Mouse (Mus musculus) spleen, adult 2 months (tissue): ENCODE results near the gene Gna12. TPM values are rescaled to one million over a fixed set of nuclear protein-coding genes. Genes with fewer than 3 reads are reported as not detected.

Experiments
- DNase-seq, 2 experiments: peaks; one replicate each; pipeline versions ENCODE4 v3.0.0 to v3.0.0-alpha.2; 2012 to 2021; ENCODE audit warnings: low spot score in 2 of 2, low read depth in 1 of 2
- H3K27ac ChIP-seq: fragments of 200-500 bp; 2 replicates; pipeline ENCODE4 v1.5.1; 2012; ENCODE audit warnings: low read length, inconsistent platforms; ENCODE audit not compliant: insufficient read depth
- H3K27me3 ChIP-seq: fragments of 200-500 bp; 2 replicates; pipeline ENCODE4 v1.6.1; 2012; ENCODE audit warnings: mild to moderate bottlenecking, moderate library complexity, low read length, inconsistent platforms; ENCODE audit not compliant: control insufficient read depth, insufficient read depth
- H3K36me3 ChIP-seq: fragments of 200-500 bp; 2 replicates; pipeline ENCODE4 v1.6.1; 2012; ENCODE audit warnings: mild to moderate bottlenecking, low read length, inconsistent platforms; ENCODE audit not compliant: control insufficient read depth, insufficient read depth
- H3K4me1 ChIP-seq: fragments of 200-500 bp; 2 replicates; pipeline ENCODE4 v1.6.1; 2011; ENCODE audit warnings: inconsistent platforms; ENCODE audit not compliant: control insufficient read depth, insufficient read depth, insufficient read length
- H3K4me3 ChIP-seq: fragments of 200-500 bp; 2 replicates; pipeline ENCODE4 v1.5.1; 2011; ENCODE audit warnings: mild to moderate bottlenecking, inconsistent platforms; ENCODE audit not compliant: insufficient read depth, insufficient read length; ENCODE audit errors: extremely low read depth
- CTCF ChIP-seq: fragments of 200-500 bp; IDR thresholded peaks from 2 replicates; pipeline ENCODE4 v1.5.1; 2011; ENCODE audit warnings: mild to moderate bottlenecking, inconsistent platforms; ENCODE audit not compliant: insufficient read depth, insufficient read length, insufficient replicate concordance; ENCODE audit errors: extremely low read depth
- POLR2A ChIP-seq: fragments of 200-500 bp; IDR thresholded peaks from 2 replicates; pipeline ENCODE4 v1.6.1; 2011; ENCODE audit warnings: low read depth, low read length, inconsistent platforms
- WGBS: fragments of 180-500 bp; shearing (Covaris S2); methylation state at CpG from one replicate; pipeline ENCODE4 v1.1.7; 2018; 5-methylcytosine and 5-hydroxymethylcytosine counted together
- polyA plus RNA-seq: library from polyadenylated mRNA; depleted of rRNA; stranded (reverse); fragments of >200 nt; gene quantifications from 2 replicates; pipeline ENCODE4 v1.2.3, GENCODE M21; 2012

Gene Gna12
- polyA plus RNA-seq, 1 experiment = 66.8 TPM

DNA sequence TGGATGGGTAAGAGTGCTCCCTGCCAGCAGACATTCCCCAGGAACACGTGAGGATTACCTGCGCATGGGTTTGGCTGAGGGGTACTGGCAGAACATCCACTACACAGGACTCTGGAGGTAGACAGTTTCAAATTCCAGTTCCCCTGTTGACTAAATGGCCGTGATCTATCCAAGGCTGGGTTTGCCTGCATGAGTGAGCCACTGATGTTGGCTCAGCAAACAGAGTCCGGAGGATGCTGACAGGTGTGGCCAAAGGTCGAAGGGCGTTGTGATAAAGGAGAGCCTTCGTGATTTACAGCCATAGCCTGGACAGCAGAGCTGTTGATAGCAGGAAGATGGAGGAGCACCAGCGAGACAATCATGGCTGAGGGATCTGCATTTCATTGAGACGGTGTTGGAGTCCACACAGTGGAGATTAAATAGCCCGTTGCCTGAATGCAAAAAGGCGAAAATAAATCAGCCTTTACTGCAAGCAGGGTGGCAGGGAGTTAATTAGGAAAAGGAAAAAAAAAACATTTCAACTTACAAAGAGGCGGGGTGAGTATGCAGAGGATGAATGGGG, 22.3 kb upstream of the Gna12 start:
- no peaks in the 10 kb centered on the region for H3K4me1 ChIP-seq
- H3K27ac ChIP-seq = no peak overlapping the region
- no peak overlapping the region for H3K4me3 ChIP-seq
- TF ChIP-seq CTCF = no peak
- TF ChIP-seq POLR2A = no peak
- WGBS = 90% methylated on average over 12 of the region's 12 CpGs
- H3K27me3 ChIP-seq = no peaks in the 10 kb centered on the region
- DNase-seq = no peak
- H3K36me3 ChIP-seq = no peaks in the 10 kb centered on the region

DNA sequence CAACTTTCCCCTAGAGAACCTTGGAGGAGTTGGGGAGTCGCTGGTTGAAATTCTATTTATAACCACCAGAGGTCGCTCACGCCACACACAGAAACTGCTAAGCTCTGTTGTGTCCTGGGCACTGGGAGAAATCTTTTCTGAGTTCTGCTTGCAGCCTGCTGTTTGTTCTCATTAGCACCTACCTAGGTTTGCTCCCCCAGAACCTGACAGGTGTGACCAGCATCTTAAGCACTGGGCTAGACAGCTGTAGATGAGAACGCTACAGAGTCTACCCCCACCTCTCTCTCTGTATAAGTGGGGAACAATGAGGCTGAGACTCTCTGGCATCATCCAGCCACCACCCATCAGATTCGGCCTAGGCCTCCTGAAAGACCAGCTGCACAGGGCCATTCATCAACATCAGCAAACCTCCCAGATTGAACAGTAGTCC, 17.1 kb upstream of the Gna12 start:
- DNase-seq = peak in 1 of 2 experiments; percentile 35
- no peak overlapping the region for H3K27ac ChIP-seq
- no peaks in the 10 kb centered on the region for H3K36me3 ChIP-seq
- no peaks in the 10 kb centered on the region for H3K4me1 ChIP-seq
- 32% methylated on average over 5 of the region's 5 CpGs for WGBS
- TF ChIP-seq POLR2A (no peak), CTCF (peak; percentile 72; the same call in 1 of the 2 replicates)
- no peak overlapping the region for H3K4me3 ChIP-seq
- no peaks in the 10 kb centered on the region for H3K27me3 ChIP-seq

DNA sequence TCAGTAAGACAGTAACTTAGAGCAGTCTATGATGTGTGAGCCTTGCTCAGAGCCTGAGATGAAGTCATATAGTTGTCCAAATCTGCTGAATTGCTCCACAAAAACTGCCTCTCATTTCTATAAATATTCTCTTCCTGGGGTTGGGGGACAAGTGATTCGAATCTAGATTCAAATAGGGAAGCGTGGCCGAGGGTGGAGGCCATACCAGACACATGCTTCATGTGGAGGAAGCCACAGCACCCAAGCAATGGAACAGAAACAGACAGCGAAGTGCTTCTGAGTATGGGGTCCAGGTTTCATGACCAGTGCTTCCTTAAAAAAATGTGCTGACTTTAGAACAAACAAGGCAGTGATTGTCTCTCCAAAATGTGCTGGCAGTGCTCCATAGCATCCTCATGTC, 11.7 kb upstream of the Gna12 start:
- H3K4me1 ChIP-seq = no peaks in the 10 kb centered on the region
- H3K27ac ChIP-seq = no peak overlapping the region
- H3K36me3 ChIP-seq = no peaks in the 10 kb centered on the region
- 45% methylated on average over 4 of the region's 4 CpGs for WGBS
- no peak overlapping the region for H3K4me3 ChIP-seq
- DNase-seq = no peak
- TF ChIP-seq POLR2A (no peak), CTCF (no peak)
- no peaks in the 10 kb centered on the region for H3K27me3 ChIP-seq

DNA sequence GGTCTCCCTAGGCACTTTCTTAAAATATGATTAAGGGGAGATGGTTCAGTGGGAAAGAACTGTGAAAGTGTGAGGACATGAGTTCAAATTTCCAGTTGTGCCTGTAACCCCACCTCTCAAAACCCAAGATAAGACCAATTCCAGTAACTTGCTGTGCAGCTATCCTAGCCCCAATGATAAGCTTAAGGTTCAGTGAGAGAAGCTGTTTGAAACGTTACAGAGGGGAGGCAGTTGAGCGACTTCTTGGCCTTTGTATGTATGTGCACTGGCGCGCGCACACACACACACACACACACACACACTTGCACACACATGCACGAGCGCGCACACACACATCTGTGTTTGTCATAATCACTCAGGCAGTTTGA, 817 bp upstream of the Gna12 start:
- H3K4me3 ChIP-seq = no peak overlapping the region
- no peak for TF ChIP-seq POLR2A
- no peak for TF ChIP-seq CTCF
- no peaks in the 10 kb centered on the region for H3K36me3 ChIP-seq
- 78% methylated on average over 8 of the region's 8 CpGs for WGBS
- no peak for DNase-seq
- H3K4me1 ChIP-seq = peaks cover 4% of the 10 kb centered on the region
- H3K27me3 ChIP-seq = no peaks in the 10 kb centered on the region
- no peak overlapping the region for H3K27ac ChIP-seq

DNA sequence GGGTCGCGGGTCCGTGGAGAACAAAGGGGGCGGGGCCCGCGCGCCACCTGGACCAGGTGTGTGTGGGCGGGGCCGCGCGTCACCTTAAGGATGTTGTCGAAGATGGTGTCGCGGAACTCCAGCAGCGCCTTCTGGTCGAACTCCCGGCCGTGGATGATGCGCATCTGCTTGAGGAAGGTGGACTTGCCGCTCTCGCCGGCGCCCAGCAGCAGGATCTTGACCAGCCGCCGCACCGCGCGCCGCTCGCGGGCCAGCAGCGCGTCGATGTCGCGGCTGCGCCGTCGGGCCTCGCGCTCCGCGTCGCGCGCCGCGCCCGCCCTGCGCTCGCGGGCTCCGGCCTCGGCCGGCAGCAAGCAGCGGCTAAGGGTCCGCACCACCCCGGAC, 328 bp downstream of the Gna12 start:
- TF ChIP-seq POLR2A (no peak), CTCF (no peak)

DNA sequence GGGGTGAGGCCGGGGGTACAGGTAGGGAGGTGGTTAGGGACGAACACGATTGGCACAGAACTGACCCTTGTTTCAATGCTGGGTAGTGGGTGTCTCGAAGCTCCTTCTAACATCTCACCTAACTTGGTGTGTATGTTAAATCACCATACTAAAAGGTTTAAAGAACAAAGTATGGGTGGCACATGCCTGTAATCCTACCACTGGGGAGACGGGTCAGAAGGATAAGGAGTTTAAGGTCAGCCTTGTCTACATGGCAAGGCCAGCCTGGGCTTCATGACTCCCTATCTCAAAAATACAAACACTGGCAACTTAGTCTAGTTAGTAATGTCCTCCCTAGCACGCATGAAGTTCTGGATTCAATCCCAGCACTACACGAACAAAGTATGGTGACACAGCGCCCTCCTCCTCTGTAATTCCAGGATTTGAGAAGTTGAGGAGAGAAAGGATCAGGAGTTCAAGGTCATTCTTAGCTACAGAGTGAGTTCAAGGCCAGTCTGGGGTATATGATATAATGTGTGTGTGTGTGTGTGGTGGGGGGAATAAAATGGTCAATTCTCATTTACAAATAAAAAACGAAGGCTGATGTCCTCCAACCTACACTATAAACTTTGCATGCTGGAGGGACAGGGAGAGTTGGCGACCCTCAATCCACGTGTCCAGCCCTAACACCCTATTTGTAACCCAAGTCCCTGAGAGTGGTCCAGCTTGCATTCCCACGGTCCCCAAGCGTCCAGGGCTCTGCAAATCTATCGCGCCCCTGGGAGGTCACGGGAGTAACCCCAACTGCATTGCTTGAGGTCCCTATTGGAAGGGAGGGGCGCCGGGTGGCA, 935 bp downstream of the Gna12 start:
- DNase-seq = peak in 1 of 2 experiments; percentile 26
- 40% methylated on average over 18 of the region's 18 CpGs for WGBS
- H3K27me3 ChIP-seq = no peaks in the 10 kb centered on the region
- H3K36me3 ChIP-seq = no peaks in the 10 kb centered on the region
- H3K4me3 ChIP-seq = peak overlapping the region; percentile 94
- TF ChIP-seq CTCF (no peak), POLR2A (no peak)
- peaks cover 4% of the 10 kb centered on the region for H3K4me1 ChIP-seq
- H3K27ac ChIP-seq = peak overlapping the region; percentile 48; the same call in 1 of the 2 replicates

More for the DNA sequence above, 328 bp downstream of the Gna12 start:
- H3K27me3 ChIP-seq = no peaks in the 10 kb centered on the region
- peak in 1 of 2 experiments; percentile 14 for DNase-seq
- H3K4me1 ChIP-seq = peaks cover 4% of the 10 kb centered on the region
- WGBS = 3% methylated on average over 57 of the region's 58 CpGs
- H3K36me3 ChIP-seq = no peaks in the 10 kb centered on the region
- peak overlapping the region; percentile 94 for H3K4me3 ChIP-seq
- H3K27ac ChIP-seq = peak overlapping the region; percentile 48

DNA sequence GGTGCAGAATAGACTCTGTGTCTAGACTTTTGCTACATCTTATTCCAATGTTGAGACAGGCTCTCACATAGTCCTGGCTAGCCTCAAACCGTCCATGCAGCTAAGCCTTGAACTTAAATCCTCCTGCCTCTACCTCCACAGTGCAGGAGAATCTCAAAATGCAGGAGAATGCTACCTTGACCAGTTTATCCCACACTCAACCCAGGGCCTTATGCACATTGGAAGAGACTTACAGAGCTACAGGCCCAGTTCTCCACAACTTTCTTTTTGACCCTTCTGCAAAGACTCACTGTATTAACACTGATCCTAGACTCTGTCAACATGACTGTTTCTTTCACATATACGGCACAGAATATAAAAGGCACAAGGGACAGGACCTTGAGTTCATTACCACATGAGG, 1.9 kb downstream of the Gna12 start:
- TF ChIP-seq POLR2A = no peak
- no peak for TF ChIP-seq CTCF
- 78% methylated on average over 2 of the region's 2 CpGs for WGBS
- Histone ChIP-seq H3K4me3 (no peak overlapping the region), H3K36me3 (no peaks in the 10 kb centered on the region), H3K4me1 (peaks cover 4% of the 10 kb centered on the region), H3K27ac (0 out of 2 replicates have a peak overlapping the region, but pooled peaks have one; percentile 16), H3K27me3 (no peaks in the 10 kb centered on the region)
- no peak for DNase-seq
